Mouse (Mus musculus) ES-E14 (cell line): ENCODE measurements around the gene Gpr87. TPM values are rescaled to one million over a fixed set of nuclear protein-coding genes. Genes with fewer than 3 reads are reported as not detected.
"Not testable (repeated sequence)": the region's sequence is repeated elsewhere in the genome, so short reads cannot be mapped to it uniquely, and the experiment has no call there.

Experiments
- DNase-seq: peaks from one replicate; pipeline ENCODE4 v3.0.0-alpha.2; 2013; ENCODE audit warnings: low read depth, low spot score
- H3K27ac ChIP-seq: 2 replicates; pipeline ENCODE4 v1.5.1; 2012; ENCODE audit warnings: low read depth, mild to moderate bottlenecking, low read length, moderate library complexity, mixed read lengths; ENCODE audit not compliant: poor library complexity, insufficient read depth, severe bottlenecking
- H3K36me3 ChIP-seq: 2 replicates; pipeline ENCODE4 v1.6.1; 2012; ENCODE audit warnings: mild to moderate bottlenecking, low read length, moderate library complexity, mixed read lengths; ENCODE audit not compliant: control insufficient read depth, poor library complexity, insufficient read depth, severe bottlenecking
- H3K4me1 ChIP-seq, 2 experiments: fragments of 150-350 bp in 1 of 2; sonication (generic) in 1 of 2; 2 replicates each; pipeline ENCODE4 v1.6.1; 2012; ENCODE audit warnings: low read length in 2 of 2, mild to moderate bottlenecking in 1 of 2, mixed read lengths in 1 of 2; ENCODE audit not compliant: control insufficient read depth in 2 of 2, insufficient read depth in 2 of 2, poor library complexity in 1 of 2
- H3K4me3 ChIP-seq, 2 experiments: fragments of 150-350 bp in 1 of 2; sonication (generic) in 1 of 2; 2 replicates each; pipeline ENCODE4 v1.5.1; 2012; ENCODE audit warnings: low read length in 2 of 2, low read depth in 1 of 2, mild to moderate bottlenecking in 1 of 2, mixed read lengths in 1 of 2; ENCODE audit not compliant: insufficient read depth in 1 of 2, poor library complexity in 1 of 2, severe bottlenecking in 1 of 2
- H3K9ac ChIP-seq: 2 replicates; pipeline ENCODE4 v1.6.1; 2012; ENCODE audit warnings: low read depth, mild to moderate bottlenecking, low read length, mixed read lengths; ENCODE audit not compliant: poor library complexity, insufficient read depth, severe bottlenecking
- H3K9me3 ChIP-seq: fragments of 150-350 bp; sonication (generic); 2 replicates; pipeline ENCODE4 v1.6.1; 2012; ENCODE audit warnings: low read depth, mild to moderate bottlenecking, low read length; ENCODE audit not compliant: control insufficient read depth, insufficient read depth
- CHD2 ChIP-seq: IDR thresholded peaks from 2 replicates; pipeline ENCODE4 v1.6.1; 2014; ENCODE audit warnings: mild to moderate bottlenecking, low read depth, low read length, inconsistent platforms
- HCFC1 ChIP-seq: IDR thresholded peaks from 2 replicates; pipeline ENCODE4 v1.6.1; 2012; ENCODE audit warnings: low read length, inconsistent platforms, borderline replicate concordance; ENCODE audit not compliant: insufficient read depth
- MAFK ChIP-seq: IDR thresholded peaks from 2 replicates; pipeline ENCODE4 v1.6.1; 2014; ENCODE audit warnings: mild to moderate bottlenecking, low read depth, low read length, inconsistent platforms; ENCODE audit not compliant: insufficient read depth
- ZC3H11A ChIP-seq: IDR thresholded peaks from 2 replicates; pipeline ENCODE4 v1.6.1; 2012; ENCODE audit warnings: low read depth, mild to moderate bottlenecking, inconsistent platforms, low read length, borderline replicate concordance
- ZNF384 ChIP-seq: IDR thresholded peaks from 2 replicates; pipeline ENCODE4 v1.6.1; 2012; ENCODE audit warnings: low read depth, low read length, inconsistent platforms
- in situ Hi-C, 2 experiments: fragments of 600-800 bp; cut with MboI; formaldehyde crosslinking; loops; one replicate each; pipeline ENCODE4 v1.15.1; 2025; ENCODE audit warnings: low sequenced_read_pairs in 2 of 2, inconsistent platforms in 1 of 2; ENCODE audit not compliant: unreplicated experiment in 2 of 2
- total RNA-seq: library from RNA; depleted of rRNA; stranded (reverse); fragments of 300-350 nt; gene quantifications from 2 replicates; pipeline ENCODE4 v1.2.3, GENCODE M21; 2012

Gpr87 gene
- total RNA-seq, 1 experiment = 0.18 TPM

DNA sequence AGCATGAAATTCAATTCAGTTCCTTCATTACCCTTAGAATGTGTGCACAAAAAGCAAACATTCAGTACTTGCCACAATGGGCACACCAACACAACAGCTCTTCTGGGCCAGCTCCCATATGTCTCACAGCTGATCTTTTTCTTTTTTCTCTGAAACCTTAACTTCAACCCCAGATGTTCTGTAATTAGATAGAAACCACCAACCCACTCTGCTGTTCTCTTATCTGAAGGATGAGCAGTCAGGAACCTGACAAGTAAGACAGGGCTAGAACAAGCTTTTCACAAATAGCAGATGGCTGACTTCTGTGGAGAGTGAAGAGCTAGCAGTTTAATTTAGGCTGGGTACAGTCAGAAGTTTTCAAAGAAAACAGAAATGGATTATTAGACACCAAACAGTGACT is 45.3 kb downstream of the Gpr87 start:
- H3K4me1 ChIP-seq = no peaks in the 10 kb centered on the region
- H3K9me3 ChIP-seq = no peaks in the 10 kb centered on the region
- no peaks in the 10 kb centered on the region for H3K36me3 ChIP-seq
- no peak overlapping the region for H3K4me3 ChIP-seq
- no peak overlapping the region for H3K27ac ChIP-seq
- H3K9ac ChIP-seq = no peak overlapping the region
- no peak for DNase-seq
- TF ChIP-seq MAFK (no peak), CHD2 (no peak), HCFC1 (no peak), ZNF384 (no peak), ZC3H11A (no peak)
- in situ Hi-C loops = no loop called here

DNA sequence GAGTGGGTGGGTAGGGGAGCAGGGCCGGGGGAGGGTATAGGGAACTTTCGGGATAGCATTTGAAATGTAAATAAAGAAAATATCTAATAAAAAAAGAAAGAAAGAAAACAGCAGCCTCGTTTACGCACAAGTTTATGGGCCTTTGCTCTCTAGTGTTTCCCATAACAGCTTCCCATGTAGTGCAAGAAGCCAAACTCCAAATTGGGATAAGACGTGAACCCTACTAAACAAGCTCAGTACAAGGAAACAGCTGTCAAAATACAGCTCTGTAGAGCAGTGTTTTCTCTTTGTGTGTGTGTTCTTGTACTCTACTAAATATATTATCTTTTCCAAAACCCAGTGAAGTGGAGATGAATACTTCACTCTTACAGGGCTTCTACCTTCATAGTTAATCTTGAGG is 49.7 kb downstream of the Gpr87 start:
- Histone ChIP-seq H3K4me3 (no peak overlapping the region), H3K4me1 (no peaks in the 10 kb centered on the region)
- in situ Hi-C loops = no loop called here

DNA sequence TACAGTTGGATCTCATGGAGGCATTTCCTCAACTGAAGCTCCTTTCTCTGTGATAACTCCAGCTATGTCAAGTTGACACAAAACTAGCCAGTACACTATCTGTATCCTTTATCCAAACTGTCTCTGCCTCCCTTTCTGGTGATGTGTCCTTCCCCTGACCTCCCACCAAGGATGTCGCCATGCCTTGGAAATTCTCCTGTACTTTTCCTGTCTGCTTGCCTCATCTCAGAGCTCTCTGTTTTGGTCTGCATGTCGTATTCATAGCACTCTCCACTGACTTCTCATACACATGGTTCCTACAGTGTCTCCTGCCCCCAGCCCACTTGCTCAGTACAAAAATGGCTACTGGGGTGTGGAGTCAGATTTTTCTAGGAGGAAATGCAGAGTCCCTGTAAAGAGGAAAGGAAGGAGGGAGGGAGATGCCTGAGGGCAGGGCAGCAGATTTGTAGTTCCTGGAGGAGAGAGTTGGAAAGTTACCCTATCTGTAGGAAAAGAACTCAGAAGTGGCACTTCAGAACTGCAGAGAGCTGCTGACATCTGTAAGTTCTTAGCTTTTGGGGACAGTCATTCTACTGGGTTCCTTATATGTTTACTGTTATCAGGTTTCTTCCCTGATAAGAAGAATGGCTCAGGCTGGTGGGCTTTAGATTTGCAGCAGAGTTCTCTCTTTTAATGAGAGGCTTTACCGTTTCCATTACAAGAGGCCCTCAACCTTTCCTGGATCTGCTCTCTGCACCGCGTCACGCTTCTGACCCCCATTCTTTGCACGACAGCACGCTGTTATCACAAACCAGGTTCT is 53.2 kb downstream of the Gpr87 start:
- no peak for DNase-seq
- in situ Hi-C loops = no loop called here
- Histone ChIP-seq H3K36me3 (no peaks in the 10 kb centered on the region), H3K9me3 (no peaks in the 10 kb centered on the region), H3K9ac (no peak overlapping the region), H3K27ac (no peak overlapping the region), H3K4me3 (no peak overlapping the region), H3K4me1 (no peaks in the 10 kb centered on the region)
- TF ChIP-seq ZNF384 (no peak), CHD2 (no peak), HCFC1 (no peak), ZC3H11A (no peak), MAFK (no peak)

More for the DNA sequence above, 49.7 kb downstream of the Gpr87 start:
- Histone ChIP-seq H3K27ac (no peak overlapping the region), H3K9me3 (no peaks in the 10 kb centered on the region), H3K9ac (no peak overlapping the region), H3K36me3 (no peaks in the 10 kb centered on the region)
- no peak for TF ChIP-seq ZNF384
- TF ChIP-seq ZC3H11A = no peak
- no peak for TF ChIP-seq CHD2
- TF ChIP-seq MAFK = no peak
- no peak for TF ChIP-seq HCFC1
- DNase-seq = no peak

DNA sequence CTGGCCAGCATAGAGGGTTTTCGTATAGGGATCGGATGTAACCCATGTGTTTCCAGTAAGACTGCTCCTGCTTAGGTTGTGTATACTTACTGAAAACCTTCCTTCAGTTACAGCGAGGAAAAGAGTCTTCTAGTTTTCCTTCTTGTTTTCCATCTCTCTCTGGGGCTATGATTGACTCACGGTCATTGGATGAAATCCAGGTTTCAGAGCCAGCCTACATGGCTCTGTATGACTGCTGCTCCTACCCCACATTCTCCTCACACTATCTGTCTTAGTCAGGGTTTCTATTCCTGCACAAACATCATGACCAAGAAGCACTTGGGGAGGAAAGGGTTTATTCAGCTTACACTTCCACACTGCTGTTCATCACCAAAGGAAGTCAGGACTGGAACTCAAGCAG is 54.0 kb downstream of the Gpr87 start:
- H3K36me3 ChIP-seq, DNase-seq, H3K9me3 ChIP-seq, H3K27ac ChIP-seq, H3K4me1 ChIP-seq, H3K9ac ChIP-seq, H3K4me3 ChIP-seq, in situ Hi-C loops: not testable (repeated sequence)

DNA sequence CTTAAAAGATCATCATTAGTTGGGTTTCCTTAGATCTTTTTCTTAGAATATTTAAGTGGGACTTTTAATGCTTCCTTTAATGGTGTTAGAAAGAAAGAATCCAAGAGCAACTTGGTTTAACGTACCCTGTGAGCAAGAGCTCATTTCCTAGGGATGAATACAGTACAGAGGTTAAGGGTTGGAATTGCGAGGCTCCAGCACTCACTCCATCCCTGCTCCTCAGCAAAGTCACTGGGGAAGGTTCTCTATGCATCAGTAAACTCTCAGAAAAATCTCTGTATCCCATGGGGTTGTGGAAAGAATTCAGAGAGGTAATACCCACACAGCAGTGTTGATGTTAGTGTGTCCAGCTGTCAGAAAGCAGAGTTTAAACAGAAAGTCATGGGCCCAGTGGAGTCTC is 54.8 kb downstream of the Gpr87 start:
- no peak overlapping the region for H3K9ac ChIP-seq
- in situ Hi-C loops = no loop called here
- no peak overlapping the region for H3K27ac ChIP-seq
- no peaks in the 10 kb centered on the region for H3K9me3 ChIP-seq
- H3K36me3 ChIP-seq = no peaks in the 10 kb centered on the region
- H3K4me1 ChIP-seq = no peaks in the 10 kb centered on the region
- no peak for DNase-seq
- no peak overlapping the region for H3K4me3 ChIP-seq
- no peak for TF ChIP-seq MAFK
- TF ChIP-seq ZC3H11A = no peak
